Mouse (Mus musculus) embryonic fibroblast, embryonic 13.5 days (primary cell): ENCODE results near the gene Trabd2b.

Experiments
- CTCF ChIP-seq: IDR thresholded peaks from 2 replicates; pipeline ENCODE4 v1.5.1; 2011; ENCODE audit warnings: mild to moderate bottlenecking, control low read depth, low read length, moderate library complexity, borderline replicate concordance; ENCODE audit not compliant: insufficient read depth
- POLR2A ChIP-seq: IDR thresholded peaks from 2 replicates; pipeline ENCODE4 v1.6.1; 2011; ENCODE audit warnings: low read depth, mild to moderate bottlenecking, control low read depth, low read length, moderate library complexity

DNA sequence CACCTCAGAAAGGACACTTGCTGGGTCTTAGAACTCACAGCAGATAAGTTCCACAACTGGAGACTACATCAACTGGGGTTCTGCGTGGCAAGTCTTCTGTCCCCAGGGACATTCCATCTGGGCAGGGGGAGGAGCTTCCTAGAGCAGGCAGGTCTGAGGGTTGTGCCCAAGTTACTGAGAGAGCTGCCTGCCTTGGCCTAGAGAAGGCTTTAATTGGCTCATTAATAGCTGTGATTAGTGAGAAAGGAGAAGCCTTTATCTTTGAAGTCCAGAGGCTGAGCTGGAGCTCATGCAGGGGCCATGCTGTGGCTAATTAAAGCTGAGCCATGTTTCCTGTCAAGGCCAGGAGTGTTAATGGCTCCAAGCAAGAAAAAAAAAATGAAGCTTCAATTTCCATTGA is 23.9 kb upstream of the Trabd2b start:
- TF ChIP-seq POLR2A, result no peak
- TF ChIP-seq CTCF, result no peak
